Mouse (Mus musculus): ENCODE results near the gene Ncoa4.
A peak's percentile ranks its signal among the peaks of the same experiment; 100 is the strongest.
"Not testable (repeated sequence)": the region's sequence is repeated elsewhere in the genome, so short reads cannot be mapped to it uniquely, and the experiment has no call there.

Gene Ncoa4

DNA sequence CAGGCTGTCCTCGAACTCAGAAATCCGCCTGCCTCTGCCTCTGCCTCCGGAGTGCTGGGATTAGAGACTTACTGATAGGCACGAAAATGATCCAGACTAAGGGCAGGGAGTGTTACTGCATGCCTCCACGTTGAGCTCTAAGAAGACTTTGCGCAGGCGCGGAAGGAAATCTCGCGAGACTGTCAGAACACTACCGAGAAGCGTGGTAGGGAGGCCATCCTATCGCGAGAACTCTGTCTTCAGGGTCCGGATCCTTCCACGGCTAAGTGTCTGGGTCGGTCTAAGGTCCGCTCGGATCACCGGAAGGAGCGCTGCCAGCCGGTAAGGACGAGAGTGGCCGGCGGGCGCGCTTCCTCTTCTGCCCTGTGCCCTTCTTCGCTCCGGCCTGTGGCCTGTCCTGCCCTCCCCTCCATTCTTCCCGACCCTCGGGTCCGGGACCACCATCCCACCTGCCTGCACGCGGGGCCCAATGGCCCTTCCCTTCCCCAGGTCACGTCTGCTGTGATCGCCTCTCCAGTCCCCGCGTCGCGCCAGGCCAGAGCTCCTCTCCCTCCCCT, at the start of gene Ncoa4:
TSS of gene Ncoa4 (plus strand) at position 176 of the 557 bp plus-strand sequence.
- peak; percentile 99 for DNase-seq

DNA sequence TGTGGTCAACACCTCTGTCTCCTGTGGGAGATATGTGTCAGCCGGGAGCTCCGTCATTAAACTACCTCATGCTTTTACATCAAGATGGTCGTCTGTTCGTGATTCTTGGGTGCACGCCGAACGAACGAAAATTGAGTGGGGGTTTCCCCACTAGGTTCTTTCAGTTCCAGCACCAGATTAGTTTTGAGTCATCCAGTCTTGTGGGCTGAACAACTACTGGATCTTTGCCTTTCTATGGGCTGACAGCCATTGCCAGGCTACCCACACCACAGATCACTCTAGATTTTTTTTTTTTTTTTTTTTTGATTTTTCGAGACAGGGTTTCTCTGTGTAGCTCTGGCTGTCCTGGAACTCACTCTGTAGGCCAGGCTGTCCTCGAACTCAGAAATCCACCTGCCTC, 47.5 kb upstream of the Ncoa4 start:
- not testable (repeated sequence) for DNase-seq

DNA sequence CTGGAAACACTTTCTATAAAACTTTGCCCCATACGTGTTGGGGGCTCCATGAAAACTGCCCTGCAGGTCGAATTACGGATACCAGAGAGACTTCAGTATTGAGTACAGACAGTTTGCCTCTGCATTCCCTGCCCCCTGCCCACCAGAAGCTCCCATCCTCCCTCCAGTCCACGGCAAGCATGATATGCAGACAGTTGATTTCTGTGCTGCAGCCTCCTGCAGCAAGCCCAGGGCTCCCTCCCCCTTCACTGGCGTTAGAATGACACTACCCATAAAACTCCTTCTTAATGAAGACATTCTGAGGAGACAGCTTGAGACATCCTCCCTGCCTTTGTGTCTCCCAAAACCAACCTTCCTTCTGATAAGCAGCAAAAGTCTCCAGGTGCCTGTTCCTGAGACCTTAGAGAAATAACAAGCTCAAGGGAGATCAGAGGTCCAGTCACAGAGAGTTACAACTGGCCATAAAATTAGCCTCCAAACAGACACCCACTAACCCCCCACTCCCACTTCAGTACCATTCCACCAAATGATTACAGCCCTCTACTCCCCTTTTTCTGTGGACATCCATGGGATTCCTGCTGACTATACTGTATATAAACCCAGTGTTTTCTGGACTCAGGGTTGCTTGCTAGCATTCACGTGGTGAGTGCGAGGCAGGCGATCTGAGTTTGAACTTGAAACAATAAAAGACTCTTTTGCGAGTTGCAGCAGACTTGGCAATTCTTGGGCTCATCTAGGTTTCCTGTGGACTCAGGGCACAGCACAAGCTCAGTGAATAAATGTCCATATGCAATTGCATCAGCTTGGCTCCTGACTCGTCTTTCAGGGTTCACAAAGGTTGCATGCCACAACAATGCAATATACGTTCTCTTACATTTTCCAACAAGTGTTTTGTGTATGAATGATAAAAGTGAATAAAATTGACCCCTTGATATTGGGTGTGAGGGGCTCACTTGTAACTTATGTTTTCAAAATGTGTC, 38.4 kb upstream of the Ncoa4 start:
- DNase-seq, result no peak

DNA sequence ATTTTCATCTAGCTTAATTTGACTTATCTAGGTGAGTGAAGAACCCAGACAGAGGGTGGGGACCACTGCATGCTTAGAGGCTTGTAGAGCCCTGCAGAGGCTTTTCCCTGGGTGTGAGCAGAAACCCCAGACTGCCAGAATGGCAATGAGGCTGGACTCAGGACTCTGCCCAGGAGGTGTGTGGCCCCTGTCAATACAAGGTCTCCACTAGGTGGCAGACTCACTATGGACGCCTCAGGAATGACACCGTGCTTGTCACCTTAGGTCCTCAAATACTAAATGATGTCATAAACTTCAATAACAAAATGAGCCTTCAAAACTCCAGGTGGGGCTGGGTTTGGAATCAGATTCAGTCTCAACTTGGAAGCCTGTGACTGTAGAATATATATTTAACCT, 37.7 kb upstream of the Ncoa4 start:
- DNase-seq, result peak; percentile 63 to 73

DNA sequence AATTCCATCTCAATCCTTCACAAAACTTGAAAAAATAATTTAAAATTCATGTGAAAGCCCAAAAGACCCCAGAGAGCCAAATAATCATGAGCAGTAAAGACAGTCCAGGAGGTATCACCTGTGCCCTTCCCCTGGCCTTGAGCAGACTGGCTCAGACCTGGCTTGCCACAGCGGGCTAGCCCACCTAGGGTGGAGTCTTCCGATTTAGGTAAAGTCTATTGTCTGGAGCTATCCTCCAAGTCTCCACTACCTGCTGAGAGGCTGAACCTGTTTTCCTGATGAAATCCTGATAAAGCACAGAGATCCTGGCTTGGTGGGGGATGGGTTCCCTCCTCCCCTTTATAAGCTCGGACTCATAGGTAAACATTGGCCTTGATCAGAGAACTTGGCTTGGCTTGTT, 35.4 kb upstream of the Ncoa4 start:
- no peak for DNase-seq

- DNase-seq, result not testable (repeated sequence)
Measured at GRCm38 (mm10) chr14:32125256-32125655, 34.4 kb upstream of the Ncoa4 start.

GRCm38 (mm10) chr14:32128409-32128808, 31.3 kb upstream of the Ncoa4 start:
- DNase-seq, result no peak

DNA sequence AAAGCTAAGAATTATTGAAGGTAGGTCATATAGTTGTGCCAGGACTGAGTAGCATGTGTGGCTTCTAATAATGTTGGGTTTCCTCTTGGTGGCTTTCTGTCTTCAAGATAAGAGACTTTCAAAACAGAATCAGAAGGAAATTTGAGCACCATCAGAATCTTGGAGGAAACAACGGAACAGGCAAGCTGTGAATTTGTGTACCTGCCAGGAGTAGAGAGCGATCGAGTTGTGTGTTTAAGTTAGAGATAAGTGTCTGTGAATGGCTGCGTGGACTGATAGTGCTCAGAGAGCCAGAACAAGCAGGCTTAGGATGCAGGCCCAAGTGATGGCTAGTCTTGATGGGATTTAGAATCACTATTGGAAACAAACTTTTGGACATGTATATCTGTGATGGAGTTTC, 27.8 kb upstream of the Ncoa4 start:
- no peak for DNase-seq

DNA sequence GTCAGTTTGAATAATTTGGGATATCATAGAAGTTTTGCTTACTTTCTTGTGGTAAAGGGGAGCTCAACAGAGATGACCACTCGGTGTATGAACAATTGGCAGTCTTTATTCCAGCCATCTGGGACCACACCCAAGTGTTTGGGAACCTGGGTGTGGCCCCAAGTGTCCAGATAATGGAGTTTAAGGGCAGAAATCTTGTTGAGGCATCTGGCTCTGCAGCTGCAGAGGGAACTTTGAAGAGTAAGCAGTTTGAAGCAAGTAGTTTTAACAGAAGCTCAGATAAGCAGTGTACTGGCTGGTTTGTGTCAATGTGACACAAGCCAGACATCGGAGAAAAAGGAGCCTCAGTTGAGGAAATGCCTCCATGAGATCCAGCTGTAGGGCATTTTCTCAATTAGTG, 25.4 kb upstream of the Ncoa4 start:
- DNase-seq, result no peak

DNA sequence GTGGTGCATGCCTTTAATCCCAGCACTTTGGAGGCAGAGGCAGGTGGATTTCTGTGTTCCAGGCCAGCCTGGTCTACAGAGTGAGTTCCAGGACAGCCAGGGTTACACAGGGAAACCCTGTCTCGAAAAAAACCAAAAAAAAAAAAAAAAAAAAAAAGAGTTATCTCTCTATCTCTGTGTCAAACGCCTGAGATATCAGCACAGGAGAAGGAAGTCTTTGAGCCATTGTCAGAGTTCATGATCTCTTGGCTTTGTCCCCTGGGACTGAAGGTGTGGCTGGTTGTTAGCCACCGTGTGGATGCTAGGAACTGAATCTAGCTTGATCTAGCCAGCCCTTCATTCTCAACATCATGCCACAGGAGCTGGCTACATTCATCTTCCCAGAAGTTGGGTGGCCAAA, 23.2 kb upstream of the Ncoa4 start:
- not testable (repeated sequence) for DNase-seq

- no peak for DNase-seq
Measured at GRCm38 (mm10) chr14:32140359-32140965, 19.2 kb upstream of the Ncoa4 start.

DNA sequence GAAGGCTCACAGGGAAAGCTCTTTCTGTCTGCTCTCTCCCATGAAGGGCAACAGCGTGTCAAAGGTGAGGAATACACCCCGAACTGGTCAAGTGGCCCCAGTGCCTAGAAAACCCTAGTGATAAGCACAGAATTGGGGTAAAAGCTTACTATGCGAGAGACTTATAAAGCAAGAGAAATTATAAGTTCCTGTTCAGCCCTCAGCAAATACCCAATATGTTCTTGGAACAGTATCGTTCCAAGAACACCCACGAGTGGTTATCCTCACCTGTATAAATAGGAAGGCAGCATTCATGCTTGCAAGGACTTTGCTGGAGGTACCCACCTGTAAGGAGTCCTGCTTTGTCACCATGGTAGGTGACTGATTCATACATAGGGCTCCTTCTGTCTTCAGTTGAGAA, 17.9 kb upstream of the Ncoa4 start, which contains the start of gene Msmb:
TSS of gene Msmb (plus strand) at position 301 of the 400 bp plus-strand sequence.
- no peak for DNase-seq

GRCm38 (mm10) chr14:32144734-32145133, 14.9 kb upstream of the Ncoa4 start:
- no peak for DNase-seq

GRCm38 (mm10) chr14:32145401-32145800, 14.3 kb upstream of the Ncoa4 start:
- no peak for DNase-seq

- no peak for DNase-seq
Measured at GRCm38 (mm10) chr14:32145809-32146511, 13.7 kb upstream of the Ncoa4 start.

DNA sequence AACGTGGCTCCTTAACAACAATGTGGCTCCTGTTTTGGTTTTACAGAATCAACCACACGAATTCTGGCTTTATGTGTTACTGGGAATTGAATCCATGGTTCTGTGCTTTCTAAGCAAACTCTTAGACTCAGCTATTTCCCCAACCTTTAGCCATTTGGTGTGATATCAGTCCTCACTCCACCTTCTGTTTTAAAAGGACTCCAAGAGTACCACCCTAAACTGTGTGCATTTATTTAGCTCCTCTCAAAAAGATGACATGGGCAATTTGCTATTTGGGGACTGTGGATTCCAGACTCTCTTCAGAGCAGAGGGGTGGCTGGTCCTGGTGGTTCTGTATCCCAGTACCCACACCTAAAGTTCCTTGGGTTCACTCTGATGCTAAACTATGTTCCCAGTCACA, 13.1 kb upstream of the Ncoa4 start:
- no peak for DNase-seq

DNA sequence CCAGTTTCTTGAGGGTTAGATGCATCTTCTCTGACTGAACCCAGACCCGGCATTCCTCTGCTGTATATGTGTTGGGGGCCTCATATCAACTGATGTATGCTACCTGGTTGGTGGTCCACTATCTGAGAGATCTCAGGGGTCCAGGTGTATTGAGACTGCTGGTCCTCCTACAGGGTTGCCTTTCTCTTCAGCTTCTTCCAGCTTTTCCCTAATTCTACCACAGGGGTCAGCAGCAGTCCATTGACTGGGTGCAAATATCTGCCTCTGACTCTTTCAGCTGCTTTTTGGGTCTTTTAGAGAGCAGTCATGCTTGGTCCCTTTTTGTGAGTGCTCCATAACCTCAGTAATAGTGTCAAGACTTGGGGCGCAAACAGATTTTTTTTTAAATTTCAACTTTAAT, 8.8 kb upstream of the Ncoa4 start:
- no peak for DNase-seq

DNA sequence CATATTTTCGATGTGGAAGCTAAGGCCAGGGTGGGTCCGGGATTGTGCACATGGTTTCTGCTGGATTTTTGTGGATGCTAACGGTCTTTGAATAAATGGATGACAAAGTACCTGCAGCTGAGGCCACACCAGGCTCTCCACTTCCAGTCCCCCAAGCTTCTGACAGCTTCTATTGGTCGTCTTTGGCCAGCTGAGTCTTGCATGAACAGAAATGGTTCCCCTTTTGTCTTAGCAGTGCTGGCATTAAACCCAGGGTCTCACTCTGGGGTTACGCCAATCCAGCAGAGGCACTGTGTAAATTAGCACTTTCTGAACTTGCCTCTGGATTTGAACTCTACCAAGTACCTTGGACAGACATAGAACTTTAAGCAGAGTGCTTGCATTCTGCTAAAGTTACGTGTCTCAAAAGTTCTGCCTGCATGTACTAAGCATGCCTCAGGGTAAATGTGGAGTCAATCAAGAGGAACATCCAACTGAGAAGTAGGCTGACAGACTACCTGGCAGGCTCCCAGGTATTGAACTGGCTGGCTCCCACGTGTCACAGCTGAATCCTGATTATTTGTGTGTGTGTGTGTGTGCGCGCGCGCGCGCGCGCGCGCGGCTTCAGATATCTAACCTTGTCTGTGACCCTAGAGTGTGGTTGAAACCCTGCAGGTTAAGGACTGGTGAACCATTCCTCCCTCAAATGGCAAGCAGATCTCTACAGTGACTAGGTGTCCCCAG, 7.3 kb upstream of the Ncoa4 start:
- no peak for DNase-seq

DNA sequence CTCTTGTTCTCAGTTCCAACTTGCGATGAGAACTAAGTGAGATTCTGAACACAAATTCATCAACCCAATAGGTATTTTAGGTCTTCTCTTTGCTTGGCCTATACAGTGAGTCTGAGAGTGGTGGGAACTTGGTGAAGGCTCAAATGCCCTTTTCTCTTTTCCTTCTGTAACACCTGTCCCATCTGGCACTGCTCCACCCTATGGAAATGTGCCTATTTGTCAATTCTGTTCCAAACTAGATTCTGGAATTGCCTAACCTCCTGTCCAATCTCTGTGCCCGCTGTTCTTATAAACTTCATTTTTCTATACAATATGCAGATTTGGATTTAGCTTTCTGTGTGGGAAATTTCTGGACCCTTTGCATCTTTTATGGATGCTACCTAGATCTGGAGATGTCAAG, 6.5 kb upstream of the Ncoa4 start:
- DNase-seq, result no peak

DNA sequence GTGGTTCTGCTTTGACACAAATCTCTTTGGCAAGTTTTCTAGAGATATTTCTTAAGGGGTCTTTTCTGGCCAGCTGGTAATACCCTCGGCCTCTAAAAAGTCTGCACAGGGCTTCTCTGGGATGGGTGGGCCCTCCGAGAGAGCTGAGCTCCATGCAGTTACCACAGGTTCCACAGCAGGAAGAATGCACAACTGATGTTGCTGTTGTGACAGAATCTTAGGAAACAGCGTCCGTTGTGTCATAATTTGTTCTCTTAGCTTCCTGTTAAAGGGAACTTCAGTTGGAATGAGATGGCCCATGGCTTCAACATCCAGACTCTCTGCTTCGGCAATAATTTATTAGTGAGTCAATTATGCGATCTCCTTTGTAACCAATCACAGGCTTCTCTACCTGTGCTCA, 4.9 kb upstream of the Ncoa4 start:
- DNase-seq, result no peak

DNA sequence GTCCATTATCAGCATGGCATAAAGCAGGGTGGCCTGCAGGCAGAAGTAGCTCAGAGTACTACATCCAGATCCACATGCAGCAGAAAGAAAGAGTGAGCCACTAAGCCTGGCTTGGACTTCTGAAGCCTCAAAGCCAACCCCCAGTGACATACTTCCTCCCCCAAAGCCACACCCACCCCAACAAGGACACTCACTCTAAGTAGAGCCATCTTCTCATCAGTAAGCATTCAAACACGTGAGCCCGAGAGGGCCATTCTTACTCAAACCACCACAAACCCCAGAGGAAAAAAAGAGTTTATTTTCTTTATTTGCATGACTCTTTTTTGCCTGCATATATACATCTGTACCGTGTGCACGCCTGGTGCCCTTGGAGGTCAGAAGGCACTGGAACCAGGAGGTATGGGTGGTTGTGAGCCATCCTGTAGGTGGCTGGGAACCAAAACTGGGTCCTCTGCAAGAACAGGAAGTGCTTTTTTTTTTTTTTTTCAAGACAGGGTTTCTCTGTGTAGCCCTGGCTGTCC, 455 bp upstream of the Ncoa4 start:
- DNase-seq, result peak in 1 of 2 experiments; percentile 46

- DNase-seq, result no peak
Measured at GRCm38 (mm10) chr14:32160563-32160962, 898 bp downstream of the Ncoa4 start.
